Mouse (Mus musculus): ENCODE results near the gene Gm49383. TPM values are rescaled to one million over a fixed set of nuclear protein-coding genes. Genes with fewer than 3 reads are reported as not detected.
"Not testable (repeated sequence)": the region's sequence is repeated elsewhere in the genome, so short reads cannot be mapped to it uniquely, and the experiment has no call there.

Gm49383 gene
- polyA plus RNA-seq, 1 experiment, result not detected

DNA sequence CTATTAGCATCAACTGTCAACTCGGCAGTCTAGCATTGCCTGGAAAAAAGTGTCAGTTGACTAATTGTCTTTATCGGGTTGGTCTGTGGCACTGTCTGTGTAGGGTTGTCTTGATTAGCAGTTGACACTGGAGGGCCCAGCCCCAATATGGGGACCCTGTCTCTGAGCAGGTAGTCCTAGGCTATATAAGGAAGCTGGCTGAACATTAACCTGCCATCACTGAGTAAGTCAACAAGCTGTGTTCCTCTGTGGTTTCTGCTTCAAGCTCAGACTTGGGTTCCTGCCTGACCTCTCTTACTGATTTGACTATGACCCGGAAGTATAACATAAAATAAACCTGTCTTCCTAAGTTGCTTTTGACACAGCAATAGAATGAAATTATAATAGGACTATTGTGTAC lies 20.9 kb downstream of the Gm49383 start:
- TF ChIP-seq TAL1 (IDR thresholded peaks at IDR 0.05; ENCODE audit: low read length) (no peak), GATA1 (IDR thresholded peaks at IDR 0.05; ENCODE audit: low read length) (no peak)
- Histone ChIP-seq H3K4me3 (replicated peaks) (no peak overlapping the region), H3K4me1 (ENCODE audit: control insufficient read depth) (peaks cover 12% of the 10 kb centered on the region), H3K27me3 (ENCODE audit: control insufficient read depth) (no peaks in the 10 kb centered on the region), H3K9me3 (ENCODE audit: control insufficient read depth, low read length) (peaks cover 3% of the 10 kb centered on the region), H3K36me3 (ENCODE audit: control insufficient read depth) (peaks cover 93% of the 10 kb centered on the region)

DNA sequence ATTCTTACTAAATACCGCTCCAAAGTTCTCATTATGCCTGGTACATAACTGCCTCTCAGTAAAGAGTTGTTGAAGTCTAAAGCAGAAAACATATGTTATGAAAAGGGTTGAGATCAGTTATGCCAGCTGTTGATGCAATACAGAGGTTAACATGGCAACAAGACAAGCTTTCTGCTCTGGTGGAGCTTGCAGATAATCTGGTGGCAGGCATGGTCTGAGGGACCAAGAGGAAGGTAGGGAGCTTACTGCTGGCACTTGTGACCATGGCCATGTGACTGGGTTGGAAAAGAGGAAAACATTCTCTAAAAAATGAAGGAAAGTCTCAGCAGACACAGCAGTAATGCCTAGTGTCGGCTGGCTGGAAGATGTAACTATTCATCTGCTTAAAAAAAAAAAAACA lies 25.6 kb downstream of the Gm49383 start:
- TF ChIP-seq TAL1 (IDR thresholded peaks at IDR 0.05; ENCODE audit: low read length) (no peak), GATA1 (IDR thresholded peaks at IDR 0.05; ENCODE audit: low read length) (no peak)

DNA sequence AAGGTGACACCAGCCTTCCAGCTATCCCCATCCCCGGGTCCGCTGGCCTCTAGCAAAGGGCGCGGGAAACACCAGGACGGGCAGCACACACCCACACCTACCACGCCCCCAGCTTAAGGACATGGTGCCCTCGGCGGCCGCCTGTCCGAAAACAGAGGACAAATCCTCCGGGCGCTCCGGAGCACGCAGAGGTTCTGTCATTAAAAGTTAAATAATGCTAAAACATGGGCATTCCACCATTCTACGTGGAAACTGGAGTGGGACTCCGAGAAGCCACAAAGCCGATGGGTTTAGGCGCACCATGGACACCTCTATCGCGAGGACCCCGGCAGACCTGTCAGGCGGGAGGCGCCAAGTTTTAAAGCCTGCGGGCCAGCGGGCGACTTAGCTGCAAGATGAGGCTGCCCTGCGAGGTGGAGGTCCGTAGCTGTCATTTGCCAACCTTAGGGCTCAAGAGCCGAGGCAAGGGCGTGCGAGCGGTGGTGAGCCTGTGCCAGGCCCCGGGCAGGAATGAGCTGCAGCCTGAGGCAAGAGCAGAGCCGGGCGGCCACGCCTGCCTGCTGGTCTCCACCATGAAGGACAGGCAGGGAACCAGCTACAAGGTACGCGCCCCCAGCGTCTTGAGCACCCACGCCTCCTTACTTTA lies 28.3 kb downstream of the Gm49383 start, which contains the start of gene Lrr1:
Lrr1 (plus strand) TSS at position 354 of the 646 bp plus-strand sequence.
- Histone ChIP-seq H3K36me3 (ENCODE audit: control insufficient read depth) (peaks cover 33% of the 10 kb centered on the region), H3K4me3 (replicated peaks) (peak within 1 kb of the TSS; percentile 100), H3K4me1 (ENCODE audit: control insufficient read depth) (peaks cover 60% of the 10 kb centered on the region), H3K27me3 (ENCODE audit: control insufficient read depth) (no peaks in the 10 kb centered on the region), H3K9me3 (ENCODE audit: control insufficient read depth, low read length) (no peaks in the 10 kb centered on the region)
- TF ChIP-seq GATA1 (IDR thresholded peaks at IDR 0.05; ENCODE audit: low read length), result no peak
- no peak for TF ChIP-seq TAL1 (IDR thresholded peaks at IDR 0.05; ENCODE audit: low read length)

More for the DNA sequence above, 25.6 kb downstream of the Gm49383 start:
- H3K4me3 ChIP-seq (replicated peaks), result no peak overlapping the region
- H3K27me3 ChIP-seq (ENCODE audit: control insufficient read depth), result no peaks in the 10 kb centered on the region
- peaks cover 60% of the 10 kb centered on the region for H3K36me3 ChIP-seq (ENCODE audit: control insufficient read depth)
- H3K9me3 ChIP-seq (ENCODE audit: control insufficient read depth, low read length), result no peaks in the 10 kb centered on the region
- H3K4me1 ChIP-seq (ENCODE audit: control insufficient read depth), result peaks cover 44% of the 10 kb centered on the region

DNA sequence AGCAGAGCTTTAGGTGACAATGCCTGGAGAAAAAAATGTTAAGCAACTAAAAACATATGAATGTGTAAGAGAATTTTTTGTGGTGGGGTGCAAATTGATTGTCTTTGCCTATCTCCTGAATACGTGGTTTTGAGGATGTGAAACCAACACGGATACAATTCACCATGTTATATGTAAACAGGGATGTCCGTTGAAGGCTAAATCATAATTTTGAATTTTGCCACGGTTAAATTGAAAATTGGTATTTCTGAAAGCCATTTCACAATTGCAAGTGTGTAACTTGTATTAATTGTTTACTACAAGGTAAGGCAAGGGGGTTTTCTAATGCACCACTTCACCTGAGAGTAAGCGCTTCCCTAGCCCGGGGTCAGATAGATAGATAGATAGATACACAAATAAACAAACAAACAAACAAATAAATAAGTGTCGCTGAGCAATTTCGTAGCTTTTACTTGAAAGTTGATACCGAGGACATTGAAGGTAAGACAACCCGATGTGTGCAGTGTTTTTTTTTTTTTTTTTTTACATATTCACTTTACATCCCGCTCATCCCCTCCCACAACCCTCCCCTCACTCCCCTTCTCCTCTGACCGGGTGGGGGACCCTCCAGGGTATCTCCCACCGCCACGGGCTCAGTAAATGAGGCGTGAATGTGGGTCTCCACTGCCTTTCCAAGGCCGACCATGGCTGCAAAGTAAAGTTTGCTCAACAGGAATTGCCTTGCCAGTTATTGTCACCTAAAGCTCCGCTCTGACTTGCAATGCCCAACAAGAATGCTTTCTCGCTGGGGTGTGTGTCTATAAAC lies 29.0 kb downstream of the Gm49383 start:
- H3K4me3 ChIP-seq (replicated peaks), result peak overlapping the region; percentile 100
- no peaks in the 10 kb centered on the region for H3K9me3 ChIP-seq (ENCODE audit: control insufficient read depth, low read length)
- TF ChIP-seq TAL1 (IDR thresholded peaks at IDR 0.05; ENCODE audit: low read length), result no peak
- TF ChIP-seq GATA1 (IDR thresholded peaks at IDR 0.05; ENCODE audit: low read length), result no peak
- no peaks in the 10 kb centered on the region for H3K27me3 ChIP-seq (ENCODE audit: control insufficient read depth)
- peaks cover 60% of the 10 kb centered on the region for H3K4me1 ChIP-seq (ENCODE audit: control insufficient read depth)
- peaks cover 26% of the 10 kb centered on the region for H3K36me3 ChIP-seq (ENCODE audit: control insufficient read depth)

DNA sequence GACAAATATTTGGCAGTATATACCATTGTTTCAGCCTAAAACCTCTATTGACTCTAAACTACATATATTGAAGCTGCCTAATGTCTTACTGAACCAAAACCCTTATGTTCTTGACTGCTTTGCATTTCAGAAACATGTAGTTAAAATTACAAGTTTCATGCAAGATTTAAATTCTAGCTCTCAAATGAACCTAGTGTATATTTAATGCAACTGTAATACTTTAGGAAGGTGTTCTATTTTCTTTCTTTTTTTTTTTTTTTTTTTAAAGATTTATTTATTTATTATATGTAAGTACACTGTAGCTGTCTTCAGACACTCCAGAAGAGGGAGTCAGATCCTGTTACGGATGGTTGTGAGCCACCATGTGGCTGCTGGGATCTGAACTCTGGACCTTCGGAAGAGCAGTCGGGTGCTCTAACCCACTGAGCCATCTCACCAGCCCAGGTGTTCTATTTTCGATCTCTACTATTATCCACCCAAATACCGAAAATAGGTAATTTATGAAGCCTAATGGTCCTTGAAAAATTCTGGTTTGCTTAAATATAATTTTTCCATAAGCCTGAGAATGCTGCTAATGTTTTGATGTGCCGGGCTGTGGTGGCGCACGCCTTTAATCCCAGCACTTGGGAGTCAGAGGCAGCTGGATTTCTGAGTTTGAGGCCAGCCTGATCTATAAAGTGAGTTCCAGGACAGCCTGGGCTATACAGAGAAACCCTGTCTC lies 29.9 kb downstream of the Gm49383 start:
- H3K4me3 ChIP-seq (replicated peaks), result not testable (repeated sequence)

DNA sequence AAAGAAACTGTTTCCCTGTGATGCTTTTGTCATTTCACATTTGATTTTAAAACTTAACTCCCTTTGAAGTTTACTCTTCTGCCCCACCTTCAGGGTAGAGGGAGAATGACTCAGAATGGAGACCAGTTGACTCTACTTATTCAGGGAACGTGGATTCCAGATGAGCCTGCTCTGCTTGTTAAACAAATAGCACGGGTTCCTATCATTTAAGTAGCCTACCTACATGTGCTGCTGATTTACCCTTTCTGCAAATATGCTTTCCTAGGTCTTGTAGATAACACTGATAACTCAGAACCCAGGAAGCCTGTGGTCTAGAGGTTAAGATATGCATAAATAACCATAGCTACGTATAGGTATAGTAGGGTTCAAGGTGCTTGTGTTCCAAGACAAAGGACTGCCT lies 32.0 kb downstream of the Gm49383 start:
- no peak overlapping the region for H3K4me3 ChIP-seq (replicated peaks)
- H3K36me3 ChIP-seq (ENCODE audit: control insufficient read depth), result no peaks in the 10 kb centered on the region
- H3K9me3 ChIP-seq (ENCODE audit: control insufficient read depth, low read length), result no peaks in the 10 kb centered on the region
- no peak for TF ChIP-seq GATA1 (IDR thresholded peaks at IDR 0.05; ENCODE audit: low read length)
- TF ChIP-seq TAL1 (IDR thresholded peaks at IDR 0.05; ENCODE audit: low read length), result no peak
- peaks cover 50% of the 10 kb centered on the region for H3K4me1 ChIP-seq (ENCODE audit: control insufficient read depth)
- H3K27me3 ChIP-seq (ENCODE audit: control insufficient read depth), result no peaks in the 10 kb centered on the region

More for the DNA sequence above, 29.9 kb downstream of the Gm49383 start:
- peaks cover 17% of the 10 kb centered on the region for H3K36me3 ChIP-seq (ENCODE audit: control insufficient read depth)
- H3K9me3 ChIP-seq (ENCODE audit: control insufficient read depth, low read length); H3K27me3 ChIP-seq (ENCODE audit: control insufficient read depth): not testable (repeated sequence)
- peaks cover 60% of the 10 kb centered on the region for H3K4me1 ChIP-seq (ENCODE audit: control insufficient read depth)

DNA sequence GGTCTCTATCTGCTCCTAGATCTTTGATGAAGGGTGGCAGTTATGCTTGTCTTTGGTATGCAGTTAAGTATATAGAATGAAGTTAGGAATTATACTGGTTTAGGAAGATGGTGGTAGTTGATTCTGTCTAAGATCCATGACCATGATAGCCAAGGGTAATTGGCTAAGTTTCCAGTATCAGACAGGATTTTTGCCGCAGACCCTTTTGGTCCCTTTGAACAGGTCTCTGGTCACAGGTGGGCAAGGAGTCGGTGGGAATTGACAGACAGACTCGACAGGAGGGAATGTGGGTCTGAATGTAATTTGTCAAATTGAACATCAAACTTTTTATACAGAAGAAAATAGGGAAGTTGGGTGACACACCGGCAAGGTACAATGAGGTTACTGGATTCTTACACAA lies 33.3 kb downstream of the Gm49383 start:
- not testable (repeated sequence) for H3K36me3 ChIP-seq (ENCODE audit: control insufficient read depth); H3K9me3 ChIP-seq (ENCODE audit: control insufficient read depth, low read length); H3K4me3 ChIP-seq (replicated peaks); H3K27me3 ChIP-seq (ENCODE audit: control insufficient read depth)
- peaks cover 41% of the 10 kb centered on the region for H3K4me1 ChIP-seq (ENCODE audit: control insufficient read depth)

DNA sequence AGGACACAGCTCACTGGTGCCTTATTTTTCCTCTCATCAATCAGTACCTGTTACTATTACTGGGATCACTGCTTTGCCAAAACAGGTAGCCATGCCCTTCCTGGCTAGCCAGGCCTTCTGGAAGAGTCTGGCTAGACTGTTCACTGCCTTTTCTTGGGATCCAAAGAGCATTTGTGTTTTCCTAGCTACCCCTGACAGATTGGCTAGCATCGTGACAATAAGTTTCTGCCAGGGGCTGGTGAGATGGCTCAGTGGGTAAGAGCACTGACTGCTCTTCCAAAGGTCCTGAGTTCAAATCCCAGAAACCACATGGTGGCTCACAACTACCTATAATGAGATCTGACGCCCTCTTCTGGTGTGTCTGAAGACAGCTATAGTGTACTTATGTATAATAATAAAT lies 36.2 kb downstream of the Gm49383 start:
- H3K4me3 ChIP-seq (replicated peaks); H3K9me3 ChIP-seq (ENCODE audit: control insufficient read depth, low read length); H3K27me3 ChIP-seq (ENCODE audit: control insufficient read depth): not testable (repeated sequence)
- H3K36me3 ChIP-seq (ENCODE audit: control insufficient read depth), result peaks cover 24% of the 10 kb centered on the region
- peaks cover 43% of the 10 kb centered on the region for H3K4me1 ChIP-seq (ENCODE audit: control insufficient read depth)

DNA sequence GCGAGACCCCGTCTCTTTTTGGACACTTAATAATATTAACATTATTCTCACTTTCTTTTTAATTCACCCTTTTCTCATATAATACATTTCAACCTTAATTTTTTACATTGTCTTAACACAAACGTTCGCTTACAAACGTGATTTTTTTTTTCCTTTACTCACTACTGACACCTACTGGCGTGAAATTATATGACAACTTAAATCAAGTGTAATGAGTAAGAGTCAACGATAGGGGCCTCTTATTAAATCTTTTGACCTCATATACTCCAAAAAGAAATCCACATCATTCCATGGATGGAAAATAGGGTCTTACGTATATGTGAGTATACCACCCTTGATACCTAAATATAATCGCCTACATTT lies 37.3 kb downstream of the Gm49383 start:
- H3K9me3 ChIP-seq (ENCODE audit: control insufficient read depth, low read length), result no peaks in the 10 kb centered on the region
- no peak for TF ChIP-seq GATA1 (IDR thresholded peaks at IDR 0.05; ENCODE audit: low read length)
- no peak for TF ChIP-seq TAL1 (IDR thresholded peaks at IDR 0.05; ENCODE audit: low read length)
- H3K27me3 ChIP-seq (ENCODE audit: control insufficient read depth), result no peaks in the 10 kb centered on the region
- H3K4me3 ChIP-seq (replicated peaks), result peak overlapping the region; percentile 42
- peaks cover 33% of the 10 kb centered on the region for H3K36me3 ChIP-seq (ENCODE audit: control insufficient read depth)
- H3K4me1 ChIP-seq (ENCODE audit: control insufficient read depth), result peaks cover 34% of the 10 kb centered on the region

DNA sequence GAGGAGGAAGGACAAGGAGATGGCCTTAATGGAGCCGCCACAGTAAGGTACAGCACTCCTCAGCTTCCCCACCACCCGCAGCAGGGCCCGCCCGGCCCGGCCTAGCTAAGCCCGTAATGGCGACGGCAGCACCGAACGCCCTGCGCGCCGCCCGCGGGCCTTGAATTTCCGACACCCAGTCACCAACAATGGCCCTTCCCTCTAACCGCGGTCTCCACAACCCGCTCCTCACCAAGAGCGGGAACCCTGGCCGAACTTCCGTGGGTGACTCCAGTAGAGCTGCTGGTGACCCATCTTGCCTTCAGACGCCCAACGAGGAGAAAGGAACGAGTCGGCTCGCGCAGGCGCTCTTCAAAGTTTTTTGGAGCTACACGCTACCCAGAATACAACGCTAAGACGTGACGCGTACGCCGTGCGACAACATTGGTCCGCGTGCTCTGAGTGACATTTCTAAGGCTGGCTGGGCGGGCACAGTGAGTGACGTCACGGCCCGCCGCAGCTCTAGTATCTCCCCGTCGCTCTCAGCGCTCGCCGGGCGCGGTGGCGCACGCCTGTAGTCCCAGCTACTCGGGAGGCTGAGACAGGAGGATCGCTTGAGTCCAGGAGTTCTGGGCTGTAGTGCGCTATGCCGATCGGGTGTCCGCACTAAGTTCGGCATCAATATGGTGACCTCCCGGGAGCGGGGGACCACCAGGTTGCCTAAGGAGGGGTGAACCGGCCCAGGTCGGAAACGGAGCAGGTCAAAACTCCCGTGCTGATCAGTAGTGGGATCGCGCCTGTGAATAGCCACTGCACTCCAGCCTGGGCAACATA lies 37.9 kb downstream of the Gm49383 start, which contains the start of gene Rps29:
Rps29 (minus strand) TSS at position 422 of the 813 bp plus-strand sequence.
- Histone ChIP-seq H3K4me3 (replicated peaks) (peak within 1 kb of the TSS; percentile 91), H3K4me1 (ENCODE audit: control insufficient read depth) (peaks cover 29% of the 10 kb centered on the region), H3K36me3 (ENCODE audit: control insufficient read depth) (peaks cover 33% of the 10 kb centered on the region)
- H3K27me3 ChIP-seq (ENCODE audit: control insufficient read depth); H3K9me3 ChIP-seq (ENCODE audit: control insufficient read depth, low read length): not testable (repeated sequence)

All from erythroblast, embryonic 14.5 days (primary cell).